Mouse (Mus musculus) forebrain, embryonic 14.5 days (tissue): Measurements from ENCODE around the gene Ppp4r1. TPM values are rescaled to one million over a fixed set of nuclear protein-coding genes. Genes with fewer than 3 reads are reported as not detected.

Source experiments
- ATAC-seq: fragments of 200-750 bp; cut with Nextera tagmentation; 2 replicates; pipeline ENCODE4 v1.8.0; 2017; ENCODE audit warnings: mild to moderate bottlenecking, moderate library complexity
- DNase-seq: peaks from one replicate; pipeline ENCODE4 v3.0.0-alpha.2; 2015; ENCODE audit warnings: low spot score
- H3K27ac ChIP-seq: fragments of 300-500 bp; sonication (generic); 2 replicates; pipeline ENCODE4 v1.5.1; 2014; ENCODE audit warnings: low read depth, mild to moderate bottlenecking, control low read depth, low read length, moderate library complexity
- H3K27me3 ChIP-seq: fragments of 300-500 bp; sonication (generic); replicated peaks from 2 replicates; pipeline ENCODE4 v1.6.1; 2014; ENCODE audit warnings: low read length, control low read depth, mixed read lengths; ENCODE audit not compliant: control insufficient read depth, insufficient read depth
- H3K36me3 ChIP-seq: fragments of 300-500 bp; sonication (generic); 2 replicates; pipeline ENCODE4 v1.6.1; 2014; ENCODE audit warnings: low read length, control low read depth; ENCODE audit not compliant: control insufficient read depth, insufficient read depth
- H3K4me1 ChIP-seq: fragments of 300-500 bp; sonication (generic); 2 replicates; pipeline ENCODE4 v1.6.1; 2014; ENCODE audit warnings: antibody characterized with exemption, low read length, control low read depth; ENCODE audit not compliant: control insufficient read depth, insufficient read depth
- H3K4me2 ChIP-seq: fragments of 300-500 bp; sonication (generic); 2 replicates; pipeline ENCODE4 v1.6.1; 2014; ENCODE audit warnings: mild to moderate bottlenecking, control low read depth, low read length
- H3K4me3 ChIP-seq: fragments of 300-500 bp; sonication (generic); 2 replicates; pipeline ENCODE4 v1.5.1; 2014; ENCODE audit warnings: low read depth, low read length, control low read depth
- H3K9ac ChIP-seq: fragments of 300-500 bp; sonication (generic); 2 replicates; pipeline ENCODE4 v1.6.1; 2014; ENCODE audit warnings: mild to moderate bottlenecking, low read length, control low read depth, moderate library complexity
- H3K9me3 ChIP-seq: fragments of 300-500 bp; sonication (generic); replicated peaks from 2 replicates; pipeline ENCODE4 v1.6.1; 2016; ENCODE audit warnings: low read length, control low read depth, mixed read lengths; ENCODE audit not compliant: control insufficient read depth
- WGBS: fragments of 180-500 bp; shearing (Covaris S2); extraction: QIAGEN DNeasy Blood & Tissue Kit; methylation state at CpG from one replicate; pipeline ENCODE4 v1.1.7; 2014; 5-methylcytosine and 5-hydroxymethylcytosine counted together
- polyA plus RNA-seq: library from polyadenylated mRNA; unstranded; fragments of >200 nt; fragmentation: Nextera tagmentation; extraction: Ambion mirVana; gene quantifications from 2 replicates; pipeline ENCODE4 v1.2.1, GENCODE M21; 2014

Gene Ppp4r1
- polyA plus RNA-seq, 1 experiment from 2014 or later, result 37.1 TPM

- Histone ChIP-seq H3K9me3 (no peaks in the 10 kb centered on the region), H3K4me3 (no peak overlapping the region), H3K4me2 (no peak overlapping the region), H3K9ac (no peak overlapping the region), H3K36me3 (peaks cover 5% of the 10 kb centered on the region; the same call in 1 of the 2 replicates), H3K4me1 (no peaks in the 10 kb centered on the region), H3K27ac (no peak overlapping the region), H3K27me3 (no peaks in the 10 kb centered on the region)
- DNase-seq (no peak), ATAC-seq (no peak)
- WGBS, result 96% methylated on average over 14 of the region's 14 CpGs
These were observed 19.2 kb upstream of the Ppp4r1 start for GRCm38 (mm10) chr17:65763221-65763620.

GRCm38 (mm10) chr17:65768486-65768885 is 13.9 kb upstream of the Ppp4r1 start:
- Histone ChIP-seq H3K9me3 (no peaks in the 10 kb centered on the region), H3K36me3 (0 out of 2 replicates have a peak, but pooled peaks cover under 1% of the 10 kb centered on the region), H3K27ac (no peak overlapping the region), H3K9ac (no peak overlapping the region), H3K4me3 (no peak overlapping the region), H3K27me3 (no peaks in the 10 kb centered on the region), H3K4me1 (peaks cover 18% of the 10 kb centered on the region), H3K4me2 (no peak overlapping the region)
- 73% methylated on average over 5 of the region's 5 CpGs for WGBS
- DNase-seq (peak; percentile 49), ATAC-seq (no peak)

DNA sequence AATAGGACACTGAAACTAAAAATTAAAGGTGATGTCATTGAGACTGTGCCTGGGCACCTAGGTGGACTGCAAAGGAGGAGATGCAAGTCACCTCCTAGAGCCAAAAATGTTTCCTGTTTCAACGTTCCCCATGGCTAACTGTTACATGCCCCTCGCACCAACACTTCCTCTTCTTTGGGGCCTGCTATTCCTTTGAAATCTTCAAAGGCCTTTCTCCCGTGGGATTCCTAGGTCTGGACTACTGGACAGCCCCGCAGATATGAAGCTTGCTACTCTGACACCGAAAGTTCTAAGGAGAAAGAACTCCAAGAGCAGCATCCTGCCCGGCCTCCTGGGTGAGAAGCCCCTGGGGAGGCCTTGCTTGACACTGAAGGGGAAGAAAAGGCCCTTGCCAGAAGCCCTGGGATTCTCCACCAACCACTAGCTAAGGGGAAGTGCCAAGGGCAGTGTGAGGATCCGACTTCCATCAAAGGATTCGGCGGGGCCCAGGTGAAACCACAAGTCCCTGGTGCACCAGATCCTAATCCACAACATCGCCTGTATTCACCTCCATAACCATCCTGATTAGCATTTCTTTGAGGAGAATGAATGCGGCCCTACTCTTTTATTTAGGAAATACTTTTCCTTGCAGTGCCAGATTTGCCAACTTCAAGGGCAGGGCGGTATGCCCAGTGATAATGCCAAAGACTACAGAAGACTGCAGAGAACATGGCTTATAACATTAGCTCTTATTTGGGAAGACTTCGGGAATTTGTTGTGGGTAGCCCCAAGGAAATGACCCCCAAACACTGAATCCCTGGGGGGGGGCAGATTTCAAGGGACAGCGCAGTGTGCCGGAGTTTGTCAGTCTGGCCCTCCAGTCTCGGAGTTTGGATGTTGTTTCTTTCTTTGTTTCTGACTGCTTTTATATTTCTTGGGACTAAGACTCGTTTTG is 11.1 kb upstream of the Ppp4r1 start:
- Histone ChIP-seq H3K27ac (no peak overlapping the region), H3K4me1 (peaks cover 18% of the 10 kb centered on the region), H3K4me2 (peak overlapping the region; percentile 83), H3K9me3 (no peaks in the 10 kb centered on the region), H3K9ac (peak overlapping the region; percentile 90), H3K4me3 (peak overlapping the region; percentile 73), H3K27me3 (no peaks in the 10 kb centered on the region), H3K36me3 (no peaks in the 10 kb centered on the region)
- ATAC-seq (peak; percentile 3; the same call in 1 of the 2 replicates), DNase-seq (peak; percentile 26)
- 19% methylated on average over 17 of the region's 17 CpGs for WGBS

DNA sequence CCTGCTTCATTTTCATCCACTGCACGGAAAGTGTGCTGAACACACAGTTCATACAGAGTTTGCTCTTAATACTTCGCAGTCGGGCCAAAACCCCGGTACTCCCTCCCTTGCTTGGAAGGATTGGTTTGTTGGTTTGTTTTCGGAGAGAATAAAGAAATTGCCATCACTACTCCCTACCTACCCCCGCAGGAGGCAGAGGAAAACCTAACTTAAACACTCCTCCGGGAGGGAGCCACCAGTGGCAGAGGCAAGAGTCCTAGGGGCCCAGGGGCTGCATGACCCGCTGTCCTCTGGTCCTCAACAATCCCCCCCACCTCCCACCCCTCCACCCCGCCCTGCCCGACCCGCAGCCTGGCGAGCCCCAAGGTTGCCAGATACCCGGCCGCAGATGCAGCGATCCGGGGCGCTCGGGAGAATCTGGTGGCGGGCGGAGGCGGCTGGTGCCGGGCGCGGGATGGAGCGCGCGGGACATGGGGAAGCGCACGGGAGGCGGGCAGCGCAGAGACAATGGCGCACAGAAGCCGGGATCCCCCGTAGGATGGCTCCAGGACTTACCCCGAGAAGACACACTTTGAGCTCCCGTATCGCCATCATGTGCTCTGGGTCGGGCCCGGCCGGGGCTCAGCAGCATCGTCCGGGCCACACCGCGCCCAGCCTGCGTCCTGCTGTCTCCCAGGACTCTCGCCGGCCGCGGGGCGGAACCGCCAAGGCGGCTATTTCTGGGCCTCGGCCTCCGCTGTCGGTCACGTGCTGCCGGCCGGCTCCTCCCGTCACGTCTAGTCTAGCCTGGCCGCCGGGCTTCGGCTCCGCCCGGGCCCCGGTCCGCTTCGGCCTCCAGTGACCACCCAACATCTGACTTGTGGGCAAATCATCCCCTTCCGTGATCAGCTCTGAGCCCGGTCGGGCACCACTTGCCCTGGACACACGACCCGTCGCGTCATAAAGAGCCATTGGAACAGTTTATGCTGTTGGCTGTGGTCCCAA is 10.1 kb upstream of the Ppp4r1 start, which contains the start of gene Rab31:
Rab31 (minus strand) TSS at position 802 of the 984 bp plus-strand sequence.
- under 1% methylated on average over 71 of the region's 75 CpGs for WGBS
- Histone ChIP-seq H3K4me2 (peak within 1 kb of the TSS; percentile 83), H3K4me1 (peaks cover 18% of the 10 kb centered on the region)

GRCm38 (mm10) chr17:65773617-65774016 is 8.8 kb upstream of the Ppp4r1 start:
- Histone ChIP-seq H3K4me1 (peaks cover 16% of the 10 kb centered on the region), H3K36me3 (no peaks in the 10 kb centered on the region), H3K4me3 (no peak overlapping the region), H3K27ac (no peak overlapping the region), H3K4me2 (no peak overlapping the region), H3K9me3 (no peaks in the 10 kb centered on the region), H3K9ac (no peak overlapping the region), H3K27me3 (no peaks in the 10 kb centered on the region)
- WGBS, result 65% methylated on average over 4 of the region's 4 CpGs
- ATAC-seq (no peak), DNase-seq (peak; percentile 17)

More for the DNA sequence above, 10.1 kb upstream of the Ppp4r1 start, which contains the start of gene Rab31:
- Histone ChIP-seq H3K9ac (peak within 1 kb of the TSS; percentile 90), H3K27ac (peak within 1 kb of the TSS; percentile 63), H3K36me3 (no peaks in the 10 kb centered on the region), H3K4me3 (peak within 1 kb of the TSS; percentile 73), H3K9me3 (no peaks in the 10 kb centered on the region), H3K27me3 (no peaks in the 10 kb centered on the region)
- DNase-seq, result peak; percentile 71
- peak; percentile 83 for ATAC-seq

GRCm38 (mm10) chr17:65774439-65774838 is 7.9 kb upstream of the Ppp4r1 start:
- no peaks in the 10 kb centered on the region for H3K36me3 ChIP-seq
- no peaks in the 10 kb centered on the region for H3K9me3 ChIP-seq
- no peak overlapping the region for H3K9ac ChIP-seq
- H3K27ac ChIP-seq, result no peak overlapping the region
- H3K4me2 ChIP-seq, result no peak overlapping the region
- no peak overlapping the region for H3K4me3 ChIP-seq
- peaks cover 8% of the 10 kb centered on the region; the same call in 1 of the 2 replicates for H3K4me1 ChIP-seq
- H3K27me3 ChIP-seq, result no peaks in the 10 kb centered on the region
- DNase-seq (no peak), ATAC-seq (no peak)
- 84% methylated on average over 7 of the region's 7 CpGs for WGBS

DNA sequence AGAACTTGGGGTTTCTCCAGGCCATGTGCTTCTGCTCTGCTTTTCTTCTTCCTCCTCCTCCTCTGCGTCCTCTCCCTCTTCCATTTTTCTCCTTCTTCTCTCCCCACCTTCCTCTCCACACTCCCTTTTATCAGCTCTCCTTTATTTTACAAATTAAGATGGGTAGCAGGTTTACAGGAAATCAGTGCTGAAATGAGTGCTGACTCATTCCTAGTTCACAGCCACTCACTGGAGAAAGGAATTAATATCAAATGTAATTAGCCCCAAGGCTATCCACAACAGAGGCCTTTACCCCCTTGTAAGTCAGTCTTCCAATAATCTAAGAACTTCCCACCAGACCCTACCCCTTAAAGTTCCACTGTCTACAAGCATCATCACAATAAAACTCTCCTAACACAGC is 6.1 kb upstream of the Ppp4r1 start:
- Histone ChIP-seq H3K9me3 (no peaks in the 10 kb centered on the region), H3K4me3 (no peak overlapping the region), H3K36me3 (no peaks in the 10 kb centered on the region), H3K4me2 (no peak overlapping the region), H3K27ac (no peak overlapping the region), H3K9ac (no peak overlapping the region), H3K27me3 (no peaks in the 10 kb centered on the region), H3K4me1 (peaks cover 4% of the 10 kb centered on the region; the same call in 1 of the 2 replicates)
- ATAC-seq (no peak), DNase-seq (no peak)
- 36% methylated on average over 1 of the region's 1 CpGs for WGBS

GRCm38 (mm10) chr17:65777461-65777860 is 4.9 kb upstream of the Ppp4r1 start:
- Histone ChIP-seq H3K4me3 (no peak overlapping the region), H3K27ac (no peak overlapping the region), H3K4me1 (peaks cover 5% of the 10 kb centered on the region; the same call in 1 of the 2 replicates), H3K27me3 (no peaks in the 10 kb centered on the region), H3K9ac (no peak overlapping the region), H3K4me2 (no peak overlapping the region), H3K9me3 (no peaks in the 10 kb centered on the region), H3K36me3 (no peaks in the 10 kb centered on the region)
- ATAC-seq (no peak), DNase-seq (no peak)
- WGBS, result 87% methylated on average over 4 of the region's 4 CpGs
